Mouse (Mus musculus): ENCODE data around the gene Mst1. TPM values are rescaled to one million over a fixed set of nuclear protein-coding genes. Genes with fewer than 3 reads are reported as not detected.

Mst1 gene
- polyA plus RNA-seq, 1 experiment from 2014 or later: 0.37 TPM

DNA sequence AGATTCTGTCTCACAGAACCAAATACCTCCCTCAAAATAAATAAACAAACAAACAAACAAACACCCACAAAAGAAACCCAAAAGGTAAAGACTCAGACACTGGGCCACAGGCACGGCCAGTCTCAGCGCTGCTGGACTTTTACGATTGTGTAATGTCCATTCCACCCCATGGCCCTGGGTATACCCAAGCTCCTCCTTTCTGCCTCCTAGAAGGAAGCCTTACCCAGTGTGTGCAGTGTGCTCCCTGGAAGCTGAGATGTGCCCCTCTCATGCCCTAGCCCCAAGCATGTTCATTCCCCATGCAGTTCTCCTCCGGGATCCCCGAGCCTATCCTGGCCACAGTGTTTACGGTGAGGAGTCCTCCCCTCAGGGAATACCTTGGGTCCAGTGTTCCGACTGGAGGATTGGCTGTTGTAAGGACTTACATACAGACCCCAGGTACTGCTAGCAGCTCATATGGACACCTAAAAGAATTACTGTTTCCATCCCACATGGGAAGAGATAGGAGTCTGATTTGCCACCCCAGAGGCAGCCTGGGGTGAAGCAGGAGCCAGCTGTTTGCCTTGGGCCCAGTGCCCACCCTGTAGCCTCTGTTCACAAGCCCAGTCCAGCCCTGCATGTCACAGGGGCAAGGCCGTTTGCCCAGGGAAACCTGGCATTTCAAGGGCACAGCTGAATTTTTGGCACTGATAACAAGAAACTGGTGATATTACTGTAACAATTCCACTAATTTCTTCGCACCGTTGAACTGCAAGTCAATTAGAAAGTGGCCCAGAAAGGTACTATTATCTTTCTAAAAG is 41.1 kb downstream of the Mst1 start:
- peaks cover under 1% of the 10 kb centered on the region; the same call in 1 of the 2 replicates for H3K27me3 ChIP-seq (ENCODE audit: control insufficient read depth, insufficient read depth, low read length)
- DNase-seq (ENCODE audit: low spot score): no peak
- no peak overlapping the region for H3K9ac ChIP-seq (ENCODE audit: low read length)
- H3K4me2 ChIP-seq (ENCODE audit: low read depth, severe bottlenecking): no peak overlapping the region
- ATAC-seq (ENCODE audit: insufficient number of reproducible peaks, low FRiP score, low TSS enrichment, low read depth): no peak
- no peak overlapping the region for H3K27ac ChIP-seq (replicated peaks; ENCODE audit: low read depth, low read length)
- H3K9me3 ChIP-seq (ENCODE audit: control insufficient read depth, low read length): no peaks in the 10 kb centered on the region
- H3K4me1 ChIP-seq (ENCODE audit: control insufficient read depth, insufficient read depth, low read length): no peaks in the 10 kb centered on the region
- H3K36me3 ChIP-seq (ENCODE audit: control insufficient read depth, insufficient read depth, low read length): no peaks in the 10 kb centered on the region
- WGBS: 89% methylated on average over 10 of the region's 10 CpGs
- H3K4me3 ChIP-seq (ENCODE audit: low read depth, low read length): no peak overlapping the region

DNA sequence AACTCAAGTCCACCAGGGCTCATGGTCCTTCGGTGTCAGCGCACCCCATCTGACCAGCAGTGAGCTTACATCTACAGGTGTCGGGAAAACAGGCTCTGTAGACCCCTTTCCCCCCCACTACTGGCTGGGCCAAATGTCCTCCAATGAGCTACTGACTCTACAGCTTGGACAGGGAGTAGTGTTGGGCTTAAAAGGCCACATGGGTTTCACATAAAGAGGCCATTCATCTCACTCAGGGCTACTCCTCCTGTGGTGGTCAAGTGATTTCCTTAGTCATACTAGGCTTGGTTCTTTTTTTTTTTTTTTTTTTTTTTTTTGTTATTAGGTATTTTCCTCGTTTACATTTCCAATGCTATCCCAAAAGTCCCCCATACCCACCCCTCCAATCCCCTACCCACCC is 43.7 kb downstream of the Mst1 start:
- no peaks in the 10 kb centered on the region for H3K9me3 ChIP-seq (ENCODE audit: control insufficient read depth, low read length)
- H3K9ac ChIP-seq (ENCODE audit: low read length): no peak overlapping the region
- H3K4me2 ChIP-seq (ENCODE audit: low read depth, severe bottlenecking): no peak overlapping the region
- H3K4me1 ChIP-seq (ENCODE audit: control insufficient read depth, insufficient read depth, low read length): no peaks in the 10 kb centered on the region
- H3K27ac ChIP-seq (replicated peaks; ENCODE audit: low read depth, low read length): no peak overlapping the region
- H3K36me3 ChIP-seq (ENCODE audit: control insufficient read depth, insufficient read depth, low read length): no peaks in the 10 kb centered on the region
- no peak overlapping the region for H3K4me3 ChIP-seq (ENCODE audit: low read depth, low read length)
- ATAC-seq (ENCODE audit: insufficient number of reproducible peaks, low FRiP score, low TSS enrichment, low read depth) (no peak), DNase-seq (ENCODE audit: low spot score) (no peak)
- H3K27me3 ChIP-seq (ENCODE audit: control insufficient read depth, insufficient read depth, low read length): no peaks in the 10 kb centered on the region
- WGBS: 88% methylated on average over 3 of the region's 4 CpGs

DNA sequence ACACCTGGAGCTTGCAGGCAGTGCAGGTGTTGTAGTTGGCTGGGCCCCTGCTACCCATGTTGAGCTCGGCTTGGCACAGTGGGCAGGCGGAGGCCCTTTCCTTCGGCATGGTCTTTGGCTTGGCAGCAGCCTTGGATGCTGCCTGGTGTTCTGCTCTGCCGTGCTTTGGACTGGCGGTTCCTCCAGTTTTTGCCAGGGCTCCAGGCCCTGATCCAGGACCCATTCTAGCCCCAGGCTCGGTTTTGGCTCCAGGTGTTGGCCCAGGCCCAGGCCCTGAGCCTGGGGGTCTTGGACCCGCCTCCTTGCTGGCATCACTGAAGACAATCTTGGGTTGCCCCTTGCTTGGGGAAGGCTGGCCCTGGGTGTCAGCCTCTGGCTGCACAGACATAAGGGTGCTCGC is 45.5 kb downstream of the Mst1 start:
- ATAC-seq (ENCODE audit: insufficient number of reproducible peaks, low FRiP score, low TSS enrichment, low read depth): no peak
- Histone ChIP-seq H3K36me3 (ENCODE audit: control insufficient read depth, insufficient read depth, low read length) (no peaks in the 10 kb centered on the region), H3K9ac (ENCODE audit: low read length) (no peak overlapping the region), H3K4me2 (ENCODE audit: low read depth, severe bottlenecking) (no peak overlapping the region), H3K27ac (replicated peaks; ENCODE audit: low read depth, low read length) (no peak overlapping the region), H3K4me1 (ENCODE audit: control insufficient read depth, insufficient read depth, low read length) (no peaks in the 10 kb centered on the region), H3K9me3 (ENCODE audit: control insufficient read depth, low read length) (no peaks in the 10 kb centered on the region), H3K27me3 (ENCODE audit: control insufficient read depth, insufficient read depth, low read length) (no peaks in the 10 kb centered on the region), H3K4me3 (ENCODE audit: low read depth, low read length) (no peak overlapping the region)
- 92% methylated on average over 8 of the region's 8 CpGs for WGBS
- DNase-seq (ENCODE audit: low spot score): no peak

DNA sequence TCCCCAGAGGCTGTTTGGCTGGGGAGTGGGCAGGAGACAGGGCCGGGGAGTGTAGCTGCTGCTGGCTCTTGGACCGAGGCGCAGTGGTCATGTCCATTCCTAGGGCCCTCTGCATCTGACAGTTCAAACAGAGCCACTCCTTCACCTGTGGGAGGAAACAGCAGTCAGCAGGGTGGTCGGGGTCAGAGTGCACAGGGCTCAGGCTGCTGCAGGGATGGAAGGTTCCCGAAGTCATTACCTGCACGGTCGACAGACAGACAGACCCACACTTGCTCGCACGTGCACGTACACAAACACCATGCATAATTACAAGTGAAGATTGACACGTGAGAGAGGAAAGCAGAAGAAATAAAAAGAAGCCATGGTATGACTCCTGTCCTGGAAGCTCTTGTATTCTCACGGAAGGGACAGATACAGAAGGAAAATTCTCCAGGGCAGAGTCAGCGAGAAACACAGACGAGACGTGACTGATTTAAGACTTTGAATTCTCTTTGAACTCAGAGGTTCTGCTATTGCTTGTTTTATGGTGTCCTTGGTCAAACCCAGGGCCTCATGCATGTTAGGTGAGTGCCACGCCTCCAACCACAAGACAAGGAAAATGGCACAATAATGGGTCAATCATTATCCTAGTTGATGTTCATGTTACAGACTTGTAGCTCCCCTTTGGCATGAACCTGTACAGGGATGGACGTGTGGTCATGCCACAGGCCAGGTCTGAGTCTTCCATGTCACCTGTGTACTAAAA is 46.4 kb downstream of the Mst1 start:
- no peaks in the 10 kb centered on the region for H3K4me1 ChIP-seq (ENCODE audit: control insufficient read depth, insufficient read depth, low read length)
- no peaks in the 10 kb centered on the region for H3K9me3 ChIP-seq (ENCODE audit: control insufficient read depth, low read length)
- no peaks in the 10 kb centered on the region for H3K27me3 ChIP-seq (ENCODE audit: control insufficient read depth, insufficient read depth, low read length)
- H3K27ac ChIP-seq (replicated peaks; ENCODE audit: low read depth, low read length): no peak overlapping the region
- WGBS: 76% methylated on average over 17 of the region's 17 CpGs
- no peak for DNase-seq (ENCODE audit: low spot score)
- no peak overlapping the region for H3K4me3 ChIP-seq (ENCODE audit: low read depth, low read length)
- ATAC-seq (ENCODE audit: insufficient number of reproducible peaks, low FRiP score, low TSS enrichment, low read depth): no peak
- no peak overlapping the region for H3K4me2 ChIP-seq (ENCODE audit: low read depth, severe bottlenecking)
- H3K36me3 ChIP-seq (ENCODE audit: control insufficient read depth, insufficient read depth, low read length): no peaks in the 10 kb centered on the region
- no peak overlapping the region for H3K9ac ChIP-seq (ENCODE audit: low read length)

DNA sequence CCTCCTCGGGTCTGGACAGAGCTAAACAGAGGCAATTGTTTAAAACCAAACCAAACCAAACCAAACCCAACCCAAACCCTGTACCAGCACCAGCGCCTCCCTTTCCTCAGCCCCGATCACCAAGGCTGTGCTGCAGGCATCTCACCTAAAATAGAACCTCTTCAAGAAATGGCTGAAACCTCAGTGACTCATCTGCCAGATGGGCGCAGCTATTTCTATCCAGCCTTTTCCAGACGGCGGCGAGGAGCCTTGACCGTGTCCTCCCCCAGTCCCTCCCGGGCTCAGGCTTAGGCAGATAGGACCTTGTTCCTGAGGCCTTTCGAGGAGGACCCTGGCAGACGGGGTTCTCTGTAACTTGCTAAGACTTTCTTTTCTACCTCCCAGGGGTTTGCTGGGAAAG is 48.0 kb downstream of the Mst1 start:
- Histone ChIP-seq H3K4me3 (ENCODE audit: low read depth, low read length) (no peak overlapping the region), H3K9me3 (ENCODE audit: control insufficient read depth, low read length) (no peaks in the 10 kb centered on the region), H3K9ac (ENCODE audit: low read length) (no peak overlapping the region), H3K4me1 (ENCODE audit: control insufficient read depth, insufficient read depth, low read length) (no peaks in the 10 kb centered on the region), H3K36me3 (ENCODE audit: control insufficient read depth, insufficient read depth, low read length) (no peaks in the 10 kb centered on the region), H3K4me2 (ENCODE audit: low read depth, severe bottlenecking) (no peak overlapping the region), H3K27me3 (ENCODE audit: control insufficient read depth, insufficient read depth, low read length) (no peaks in the 10 kb centered on the region), H3K27ac (replicated peaks; ENCODE audit: low read depth, low read length) (no peak overlapping the region)
- DNase-seq (ENCODE audit: low spot score) (no peak), ATAC-seq (ENCODE audit: insufficient number of reproducible peaks, low FRiP score, low TSS enrichment, low read depth) (no peak)
- 86% methylated on average over 11 of the region's 11 CpGs for WGBS

DNA sequence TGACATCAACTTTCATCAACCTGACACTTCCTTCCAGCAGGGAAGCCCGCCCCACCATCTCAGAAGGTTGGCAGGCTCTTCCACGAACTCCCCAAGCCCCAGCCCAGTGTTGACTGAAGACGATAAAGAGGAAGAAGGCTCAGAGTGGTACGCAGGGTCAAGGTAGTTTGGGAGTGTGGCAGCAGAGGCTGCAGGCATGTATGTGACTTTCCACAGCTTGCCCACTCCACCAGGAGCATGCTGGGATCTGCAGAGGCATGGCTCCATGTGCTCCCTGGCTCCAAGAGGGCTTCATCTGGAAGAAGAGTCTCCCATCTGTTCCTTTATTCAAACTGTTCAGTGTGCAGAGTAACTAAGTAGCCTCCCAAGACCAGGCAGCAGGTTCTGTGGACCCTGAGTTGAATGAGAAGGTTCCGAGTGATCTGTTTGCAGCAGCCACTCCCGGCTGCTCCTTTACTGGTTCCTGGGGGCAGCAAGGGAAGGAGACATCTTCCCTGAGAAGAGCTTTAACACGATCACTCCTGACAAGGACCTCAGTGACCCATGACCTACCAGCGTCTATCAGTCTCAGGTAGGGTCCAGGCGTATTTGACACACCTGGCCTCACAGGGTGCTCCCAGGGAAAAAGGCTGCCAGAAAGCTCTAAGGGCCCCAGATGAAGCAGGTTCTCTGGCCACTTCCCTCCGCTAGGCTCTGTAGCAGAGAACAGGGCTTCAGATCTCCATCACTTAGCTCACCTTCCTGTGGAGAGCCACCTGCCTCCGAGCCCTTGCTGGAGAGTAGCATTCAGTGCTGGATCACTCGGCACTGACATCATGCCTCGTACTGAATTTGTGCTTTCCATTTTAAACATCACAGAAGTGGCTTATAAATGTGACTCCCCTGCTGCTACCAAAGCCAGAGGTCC is 49.1 kb downstream of the Mst1 start:
- Histone ChIP-seq H3K4me2 (ENCODE audit: low read depth, severe bottlenecking) (no peak overlapping the region), H3K27me3 (ENCODE audit: control insufficient read depth, insufficient read depth, low read length) (no peaks in the 10 kb centered on the region), H3K27ac (replicated peaks; ENCODE audit: low read depth, low read length) (no peak overlapping the region), H3K9ac (ENCODE audit: low read length) (no peak overlapping the region), H3K4me1 (ENCODE audit: control insufficient read depth, insufficient read depth, low read length) (no peaks in the 10 kb centered on the region), H3K4me3 (ENCODE audit: low read depth, low read length) (no peak overlapping the region), H3K36me3 (ENCODE audit: control insufficient read depth, insufficient read depth, low read length) (no peaks in the 10 kb centered on the region), H3K9me3 (ENCODE audit: control insufficient read depth, low read length) (no peaks in the 10 kb centered on the region)
- ATAC-seq (ENCODE audit: insufficient number of reproducible peaks, low FRiP score, low TSS enrichment, low read depth) (no peak), DNase-seq (ENCODE audit: low spot score) (no peak)
- WGBS: 82% methylated on average over 13 of the region's 13 CpGs

DNA sequence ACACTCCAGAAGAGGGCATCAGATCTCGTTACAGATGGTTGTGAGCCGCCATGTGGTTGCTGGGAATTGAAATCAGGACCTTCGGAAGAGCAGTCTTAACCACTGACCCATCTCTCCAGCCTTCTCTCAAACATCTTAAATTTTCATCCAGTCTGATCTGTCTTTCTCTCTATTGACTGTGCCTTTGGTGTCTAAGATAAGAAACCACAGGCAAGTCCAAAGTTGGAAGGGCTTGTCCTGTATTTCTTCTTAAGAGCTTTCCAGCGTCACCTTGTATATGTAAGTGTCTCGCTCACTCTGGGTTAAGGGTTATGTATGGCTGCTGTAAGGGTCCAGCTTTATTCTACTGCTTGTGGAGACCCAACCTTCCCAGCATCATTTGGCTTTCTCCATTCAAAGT is 51.3 kb downstream of the Mst1 start:
- no peak for DNase-seq (ENCODE audit: low spot score)
- Histone ChIP-seq H3K27me3 (ENCODE audit: control insufficient read depth, insufficient read depth, low read length) (no peaks in the 10 kb centered on the region), H3K27ac (replicated peaks; ENCODE audit: low read depth, low read length) (no peak overlapping the region), H3K9ac (ENCODE audit: low read length) (no peak overlapping the region), H3K4me3 (ENCODE audit: low read depth, low read length) (no peak overlapping the region), H3K36me3 (ENCODE audit: control insufficient read depth, insufficient read depth, low read length) (no peaks in the 10 kb centered on the region), H3K4me1 (ENCODE audit: control insufficient read depth, insufficient read depth, low read length) (no peaks in the 10 kb centered on the region), H3K4me2 (ENCODE audit: low read depth, severe bottlenecking) (no peak overlapping the region), H3K9me3 (ENCODE audit: control insufficient read depth, low read length) (no peaks in the 10 kb centered on the region)
- no peak for ATAC-seq (ENCODE audit: insufficient number of reproducible peaks, low FRiP score, low TSS enrichment, low read depth)
- 87% methylated on average over 5 of the region's 5 CpGs for WGBS

DNA sequence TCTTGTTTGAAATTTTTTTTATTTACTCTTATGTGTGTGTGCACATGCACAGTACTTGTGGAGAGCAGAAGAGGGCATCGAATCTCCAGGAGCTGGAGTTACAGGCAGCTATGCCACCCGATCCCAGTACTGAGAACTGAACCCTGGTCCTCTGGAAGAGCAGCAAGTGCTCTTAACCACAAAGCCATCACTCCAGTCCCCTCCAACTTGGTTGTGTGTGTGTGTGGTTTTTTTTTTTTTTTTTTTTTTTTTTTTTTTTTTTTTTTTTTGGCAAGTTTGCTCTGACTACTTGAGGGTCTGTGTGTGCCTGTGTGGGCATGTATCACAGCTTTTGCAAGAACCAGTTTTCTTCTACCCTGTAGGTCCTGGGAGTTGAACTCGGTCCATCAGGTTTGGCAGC is 52.1 kb downstream of the Mst1 start:
- Histone ChIP-seq H3K4me3 (ENCODE audit: low read depth, low read length) (no peak overlapping the region), H3K36me3 (ENCODE audit: control insufficient read depth, insufficient read depth, low read length) (no peaks in the 10 kb centered on the region), H3K27ac (replicated peaks; ENCODE audit: low read depth, low read length) (no peak overlapping the region), H3K4me2 (ENCODE audit: low read depth, severe bottlenecking) (no peak overlapping the region), H3K9me3 (ENCODE audit: control insufficient read depth, low read length) (no peaks in the 10 kb centered on the region), H3K9ac (ENCODE audit: low read length) (no peak overlapping the region), H3K4me1 (ENCODE audit: control insufficient read depth, insufficient read depth, low read length) (no peaks in the 10 kb centered on the region), H3K27me3 (ENCODE audit: control insufficient read depth, insufficient read depth, low read length) (no peaks in the 10 kb centered on the region)
- ATAC-seq (ENCODE audit: insufficient number of reproducible peaks, low FRiP score, low TSS enrichment, low read depth) (no peak), DNase-seq (ENCODE audit: low spot score) (no peak)
- WGBS: 96% methylated on average over 3 of the region's 3 CpGs

All from limb, embryonic 11.5 days (tissue).